Mouse (Mus musculus) megakaryocyte, adult 5-6 weeks (primary cell): ENCODE measurements at regions not wholly inside any gene's neighbourhood (a gene's known extent, or its start where the extent isn't known, plus 50 kb on each side); places are given as distances from the start of the nearest gene placed in this dataset.

Source experiments
- ATAC-seq: 2 replicates; pipeline ENCODE4 v1.8.0; 2016; ENCODE audit warnings: mild to moderate bottlenecking, inconsistent platforms; ENCODE audit not compliant: poor library complexity, severe bottlenecking

- no peak for ATAC-seq
Observed at GRCm38 (mm10) chr15:42297430-42297829, 2163.3 kb downstream of the 9330182O14Rik start.

GRCm38 (mm10) chr15:42301956-42302355, 2167.8 kb downstream of the 9330182O14Rik start:
- no peak for ATAC-seq

GRCm38 (mm10) chr15:42304097-42304496, 2169.9 kb downstream of the 9330182O14Rik start:
- ATAC-seq = no peak

GRCm38 (mm10) chr15:42309586-42309985, 2175.4 kb downstream of the 9330182O14Rik start:
- no peak for ATAC-seq

GRCm38 (mm10) chr15:42311166-42311565, 2177.0 kb downstream of the 9330182O14Rik start:
- no peak for ATAC-seq

- no peak for ATAC-seq
Observed at GRCm38 (mm10) chr15:42320349-42320748, 2186.2 kb downstream of the 9330182O14Rik start.

GRCm38 (mm10) chr15:42322940-42323339, 2188.8 kb downstream of the 9330182O14Rik start:
- ATAC-seq = no peak

GRCm38 (mm10) chr15:42325221-42325620, 2191.1 kb downstream of the 9330182O14Rik start:
- ATAC-seq = no peak

- ATAC-seq = no peak
Observed at GRCm38 (mm10) chr15:42328535-42328934, 2194.4 kb downstream of the 9330182O14Rik start.

- ATAC-seq = no peak
Observed at GRCm38 (mm10) chr15:42329742-42330141, 2195.6 kb downstream of the 9330182O14Rik start.

- ATAC-seq = no peak
Observed at GRCm38 (mm10) chr15:42333642-42334041, 2199.5 kb downstream of the 9330182O14Rik start.

- no peak for ATAC-seq
Observed at GRCm38 (mm10) chr15:42346131-42346530, 2212.0 kb downstream of the 9330182O14Rik start.

- ATAC-seq = no peak
Observed at GRCm38 (mm10) chr15:42361871-42362270, 2227.7 kb downstream of the 9330182O14Rik start.

GRCm38 (mm10) chr15:42364979-42365378, 2230.8 kb downstream of the 9330182O14Rik start:
- no peak for ATAC-seq

GRCm38 (mm10) chr15:42366796-42367195, 2232.6 kb downstream of the 9330182O14Rik start:
- ATAC-seq = no peak

GRCm38 (mm10) chr15:42369603-42370002, 2235.4 kb downstream of the 9330182O14Rik start:
- ATAC-seq = no peak

GRCm38 (mm10) chr15:42370044-42370443, 2235.9 kb downstream of the 9330182O14Rik start:
- ATAC-seq = no peak

- ATAC-seq = no peak
Observed at GRCm38 (mm10) chr15:42372704-42373286, 2238.6 kb downstream of the 9330182O14Rik start.
